In the genomic region with DNA sequence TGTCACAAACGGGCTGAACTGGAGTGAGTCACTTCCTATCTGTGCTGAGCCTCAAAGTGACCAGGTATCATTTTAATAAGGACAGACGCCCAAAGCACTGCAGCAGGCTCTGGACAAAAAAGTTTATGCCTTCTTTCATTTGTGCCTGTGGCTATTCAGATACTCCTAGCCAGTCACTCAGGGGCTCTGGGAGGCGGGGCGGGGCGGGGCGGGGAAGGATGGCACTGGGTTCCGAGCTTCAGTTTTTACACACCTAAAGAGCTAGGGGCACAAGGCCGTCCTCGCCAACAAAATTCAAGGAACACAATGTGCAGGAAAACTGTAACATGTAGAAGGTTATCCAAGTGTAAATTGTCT, we compare ENCODE assay signal across 8 mouse cellular contexts. TPM values are rescaled to one million over a fixed set of nuclear protein-coding genes. Genes with fewer than 3 reads are reported as not detected.
A peak's percentile ranks its signal among the peaks of the same experiment; 100 is the strongest.
DNase-seq lines count a peak whose midpoint lies in the region; ATAC-seq and TF ChIP-seq lines count a peak whose summit lies in the region.

No protein-coding gene starts in this region.

- H3K4me2 ChIP-seq in embryonic facial prominence, embryonic 14.5 days (ENCODE audit: low read depth, low read length): peak overlapping the region; percentile 80
- H3K4me2 ChIP-seq in hindbrain, embryonic 15.5 days: peak overlapping the region; percentile 79

- no peak for DNase-seq in lung, adult 2 months
- DNase-seq in lung, postnatal 14 days: no peak
- peak; percentile 4 for DNase-seq in embryonic facial prominence, embryonic 14.5 days (ENCODE audit: low spot score)
- no peak for DNase-seq in c-Kit-positive CD71-positive TER-119-positive erythroid progenitor cells, embryonic 14.5 days (ENCODE audit: low spot score)
- no peak for DNase-seq in cerebellum, adult 9-10 months
- DNase-seq in right cerebral cortex, postnatal 25 days: no peak

- H3K36me3 ChIP-seq in embryonic facial prominence, embryonic 14.5 days (ENCODE audit: control insufficient read depth, insufficient read depth, low read length): no peaks in the 10 kb centered on the region
- H3K36me3 ChIP-seq in hindbrain, embryonic 15.5 days: no peaks in the 10 kb centered on the region
- peaks cover 2% of the 10 kb centered on the region for H3K36me3 ChIP-seq in megakaryocyte, embryonic 14.5 days (replicated peaks; ENCODE audit: low read length)

- TF ChIP-seq POLR2A in lung, adult 2 months (IDR thresholded peaks at IDR 0.05; ENCODE audit: borderline replicate concordance, extremely low read depth, low read depth, low read length): no peak

- H3K9ac ChIP-seq in embryonic facial prominence, embryonic 14.5 days (ENCODE audit: low read depth, low read length): no peak overlapping the region
- peak overlapping the region; percentile 91; the same call in 1 of the 2 replicates for H3K9ac ChIP-seq in hindbrain, embryonic 15.5 days

- TF ChIP-seq CTCF in lung, adult 2 months (IDR thresholded peaks at IDR 0.05; ENCODE audit: insufficient read depth, low read length): no peak

- no peaks in the 10 kb centered on the region for H3K4me1 ChIP-seq in lung, adult 2 months (ENCODE audit: control insufficient read depth, insufficient read depth, low read length)
- H3K4me1 ChIP-seq in embryonic facial prominence, embryonic 14.5 days (ENCODE audit: control insufficient read depth, insufficient read depth, low read length): no peaks in the 10 kb centered on the region
- H3K4me1 ChIP-seq in hindbrain, embryonic 15.5 days (replicated peaks): peaks cover 8% of the 10 kb centered on the region; the same call in 1 of the 2 replicates
- peaks cover 25% of the 10 kb centered on the region for H3K4me1 ChIP-seq in megakaryocyte, embryonic 14.5 days

- no peaks in the 10 kb centered on the region for H3K9me3 ChIP-seq in embryonic facial prominence, embryonic 14.5 days (ENCODE audit: control insufficient read depth, low read length)
- H3K9me3 ChIP-seq in hindbrain, embryonic 15.5 days: no peaks in the 10 kb centered on the region
- H3K9me3 ChIP-seq in megakaryocyte, embryonic 14.5 days: no peaks in the 10 kb centered on the region

- 2% methylated on average over 9 of the region's 9 CpGs for WGBS in lung, adult 2 months
- 5% methylated on average over 9 of the region's 9 CpGs for whole genome bisulfite sequencing in embryonic facial prominence, embryonic 14.5 days
- 5% methylated on average over 9 of the region's 9 CpGs for WGBS in hindbrain, embryonic 15.5 days

- ATAC-seq in embryonic facial prominence, embryonic 14.5 days (ENCODE audit: low read depth): peak; percentile 86
- ATAC-seq in hindbrain, embryonic 15.5 days (ENCODE audit: low FRiP score, low read depth): peak; percentile 91

- H3K27me3 ChIP-seq in embryonic facial prominence, embryonic 14.5 days (replicated peaks; ENCODE audit: control insufficient read depth, insufficient read depth, low read length): no peaks in the 10 kb centered on the region
- no peaks in the 10 kb centered on the region for H3K27me3 ChIP-seq in hindbrain, embryonic 15.5 days
- peaks cover 5% of the 10 kb centered on the region for H3K27me3 ChIP-seq in megakaryocyte, embryonic 14.5 days (replicated peaks)

- no peak overlapping the region for H3K27ac ChIP-seq in embryonic facial prominence, embryonic 14.5 days (replicated peaks; ENCODE audit: low read depth, low read length)
- H3K27ac ChIP-seq in hindbrain, embryonic 15.5 days (replicated peaks): no peak overlapping the region

- peak overlapping the region; percentile 43 for H3K4me3 ChIP-seq in lung, adult 2 months (replicated peaks; ENCODE audit: extremely low read depth, low read depth, low read length)
- H3K4me3 ChIP-seq in embryonic facial prominence, embryonic 14.5 days (ENCODE audit: low read depth, low read length): peak overlapping the region; percentile 82
- H3K4me3 ChIP-seq in hindbrain, embryonic 15.5 days: peak overlapping the region; percentile 89
- H3K4me3 ChIP-seq in megakaryocyte, embryonic 14.5 days (replicated peaks): peak overlapping the region; percentile 94

RNA-seq across cellular contexts. Expression of gene Stx17, which starts 0.3 kb away (rescaled TPM):
- 6.0 and 8.7 TPM in 2 replicates for polyA plus RNA-seq in lung, adult 2 months (2012; rRNA removed)
- polyA plus RNA-seq in embryonic facial prominence, embryonic 14.5 days (2014; fragmentation: Nextera tagmentation; extraction: Ambion mirVana): 31.3 and 36.4 TPM in 2 replicates
- 24.1 and 24.7 TPM in 2 replicates for polyA plus RNA-seq in hindbrain, embryonic 15.5 days (2015; fragmentation: Nextera tagmentation; extraction: Ambion mirVana)
- polyA plus RNA-seq in megakaryocyte, embryonic 14.5 days (2012; ENCODE audit: insufficient read depth, low replicate concordance): 4.3 TPM in 1 of 2 replicates, not detected in the other

Comparison
In these comparisons a context has a peak if more than half of its experiments do, and no peak if none do; other contexts are left out.
1. H3K4me3 ChIP-seq: peak in every context shown above with its lines; median percentile 94 in megakaryocyte, embryonic 14.5 days; 89 in hindbrain, embryonic 15.5 days; 82 in embryonic facial prominence, embryonic 14.5 days; 43 in lung, adult 2 months.